Mouse (Mus musculus): ENCODE measurements around the gene Rfk. TPM values are rescaled to one million over a fixed set of nuclear protein-coding genes. Genes with fewer than 3 reads are reported as not detected.

Gene Rfk
- polyA plus RNA-seq (2014; fragmentation: Nextera tagmentation; extraction: Ambion mirVana), result 47.6 and 53.5 TPM in 2 replicates

- H3K36me3 ChIP-seq (ENCODE audit: control insufficient read depth, insufficient read depth, low read length), result peaks cover 23% of the 10 kb centered on the region
- peak within 1 kb of the TSS; percentile 94 for H3K4me3 ChIP-seq (ENCODE audit: low read depth, low read length)
- WGBS, result under 1% methylated on average over 69 of the region's 83 CpGs
- no peaks in the 10 kb centered on the region for H3K27me3 ChIP-seq (replicated peaks; ENCODE audit: control insufficient read depth, insufficient read depth, low read length)
- H3K4me1 ChIP-seq (ENCODE audit: control insufficient read depth, insufficient read depth, low read length), result peaks cover 7% of the 10 kb centered on the region; the same call in 1 of the 2 replicates
- ATAC-seq (peak; percentile 98), DNase-seq (ENCODE audit: low spot score) (peak; percentile 91)
- H3K9ac ChIP-seq (ENCODE audit: low read length), result peak within 1 kb of the TSS; percentile 88
- peak within 1 kb of the TSS; percentile 63 for H3K4me2 ChIP-seq (ENCODE audit: low read length)
- H3K27ac ChIP-seq (ENCODE audit: low read depth, low read length), result no peak within 1 kb of the TSS
- H3K9me3 ChIP-seq (replicated peaks; ENCODE audit: control insufficient read depth, low read length), result no peaks in the 10 kb centered on the region
These were observed at the start of gene Rfk for GRCm38 (mm10) chr19:17393841-17394591. TSS of gene Rfk (plus strand) at chr19:17394043.

- Histone ChIP-seq H3K9me3 (replicated peaks; ENCODE audit: control insufficient read depth, low read length) (no peaks in the 10 kb centered on the region), H3K27me3 (replicated peaks; ENCODE audit: control insufficient read depth, insufficient read depth, low read length) (no peaks in the 10 kb centered on the region), H3K36me3 (ENCODE audit: control insufficient read depth, insufficient read depth, low read length) (no peaks in the 10 kb centered on the region), H3K4me2 (ENCODE audit: low read length) (no peak overlapping the region), H3K4me3 (ENCODE audit: low read depth, low read length) (no peak overlapping the region), H3K4me1 (ENCODE audit: control insufficient read depth, insufficient read depth, low read length) (no peaks in the 10 kb centered on the region), H3K27ac (ENCODE audit: low read depth, low read length) (no peak overlapping the region), H3K9ac (ENCODE audit: low read length) (no peak overlapping the region)
- ATAC-seq (no peak), DNase-seq (ENCODE audit: low spot score) (no peak)
- WGBS, result 93% methylated on average over 7 of the region's 7 CpGs
These were observed 49.0 kb upstream of the Rfk start for GRCm38 (mm10) chr19:17344881-17345280.

GRCm38 (mm10) chr19:17346716-17347474 is 46.9 kb upstream of the Rfk start:
- DNase-seq (ENCODE audit: low spot score) (no peak), ATAC-seq (no peak)
- no peaks in the 10 kb centered on the region for H3K4me1 ChIP-seq (ENCODE audit: control insufficient read depth, insufficient read depth, low read length)
- no peak overlapping the region for H3K27ac ChIP-seq (ENCODE audit: low read depth, low read length)
- no peak overlapping the region for H3K4me2 ChIP-seq (ENCODE audit: low read length)
- no peaks in the 10 kb centered on the region for H3K27me3 ChIP-seq (replicated peaks; ENCODE audit: control insufficient read depth, insufficient read depth, low read length)
- 97% methylated on average over 3 of the region's 3 CpGs for WGBS
- H3K9ac ChIP-seq (ENCODE audit: low read length), result no peak overlapping the region
- no peak overlapping the region for H3K4me3 ChIP-seq (ENCODE audit: low read depth, low read length)
- no peaks in the 10 kb centered on the region for H3K9me3 ChIP-seq (replicated peaks; ENCODE audit: control insufficient read depth, low read length)
- H3K36me3 ChIP-seq (ENCODE audit: control insufficient read depth, insufficient read depth, low read length), result no peaks in the 10 kb centered on the region

- 94% methylated on average over 2 of the region's 2 CpGs for whole genome bisulfite sequencing
- no peak overlapping the region for H3K9ac ChIP-seq (ENCODE audit: low read length)
- no peak overlapping the region for H3K27ac ChIP-seq (ENCODE audit: low read depth, low read length)
- no peaks in the 10 kb centered on the region for H3K9me3 ChIP-seq (replicated peaks; ENCODE audit: control insufficient read depth, low read length)
- no peaks in the 10 kb centered on the region for H3K36me3 ChIP-seq (ENCODE audit: control insufficient read depth, insufficient read depth, low read length)
- no peak overlapping the region for H3K4me2 ChIP-seq (ENCODE audit: low read length)
- H3K4me3 ChIP-seq (ENCODE audit: low read depth, low read length), result no peak overlapping the region
- no peak for ATAC-seq
- H3K27me3 ChIP-seq (replicated peaks; ENCODE audit: control insufficient read depth, insufficient read depth, low read length), result no peaks in the 10 kb centered on the region
- H3K4me1 ChIP-seq (ENCODE audit: control insufficient read depth, insufficient read depth, low read length), result no peaks in the 10 kb centered on the region
- no peak for DNase-seq (ENCODE audit: low spot score)
These were observed 46.0 kb upstream of the Rfk start for GRCm38 (mm10) chr19:17347852-17348251.

- no peak for DNase-seq (ENCODE audit: low spot score)
- H3K4me3 ChIP-seq (ENCODE audit: low read depth, low read length), result no peak overlapping the region
- no peaks in the 10 kb centered on the region for H3K9me3 ChIP-seq (replicated peaks; ENCODE audit: control insufficient read depth, low read length)
- H3K36me3 ChIP-seq (ENCODE audit: control insufficient read depth, insufficient read depth, low read length), result no peaks in the 10 kb centered on the region
- no peak for ATAC-seq
- H3K9ac ChIP-seq (ENCODE audit: low read length), result no peak overlapping the region
- H3K27ac ChIP-seq (ENCODE audit: low read depth, low read length), result no peak overlapping the region
- no peak overlapping the region for H3K4me2 ChIP-seq (ENCODE audit: low read length)
- WGBS, result 65% methylated on average over 8 of the region's 8 CpGs
- peaks cover 4% of the 10 kb centered on the region; the same call in 1 of the 2 replicates for H3K4me1 ChIP-seq (ENCODE audit: control insufficient read depth, insufficient read depth, low read length)
- H3K27me3 ChIP-seq (replicated peaks; ENCODE audit: control insufficient read depth, insufficient read depth, low read length), result no peaks in the 10 kb centered on the region
These were observed 40.1 kb upstream of the Rfk start for GRCm38 (mm10) chr19:17353727-17354126.

GRCm38 (mm10) chr19:17354362-17354761 is 39.5 kb upstream of the Rfk start:
- Histone ChIP-seq H3K9me3 (replicated peaks; ENCODE audit: control insufficient read depth, low read length) (no peaks in the 10 kb centered on the region), H3K4me3 (ENCODE audit: low read depth, low read length) (no peak overlapping the region), H3K36me3 (ENCODE audit: control insufficient read depth, insufficient read depth, low read length) (no peaks in the 10 kb centered on the region), H3K9ac (ENCODE audit: low read length) (no peak overlapping the region), H3K4me1 (ENCODE audit: control insufficient read depth, insufficient read depth, low read length) (peaks cover 4% of the 10 kb centered on the region; the same call in 1 of the 2 replicates), H3K4me2 (ENCODE audit: low read length) (no peak overlapping the region), H3K27me3 (replicated peaks; ENCODE audit: control insufficient read depth, insufficient read depth, low read length) (no peaks in the 10 kb centered on the region), H3K27ac (ENCODE audit: low read depth, low read length) (no peak overlapping the region)
- ATAC-seq (no peak), DNase-seq (ENCODE audit: low spot score) (no peak)
- 83% methylated on average over 4 of the region's 4 CpGs for WGBS

- H3K4me1 ChIP-seq (ENCODE audit: control insufficient read depth, insufficient read depth, low read length), result peaks cover 4% of the 10 kb centered on the region; the same call in 1 of the 2 replicates
- DNase-seq (ENCODE audit: low spot score), result no peak
- WGBS, result 83% methylated on average over 4 of the region's 4 CpGs
These were observed 39.0 kb upstream of the Rfk start for GRCm38 (mm10) chr19:17354797-17355196.

GRCm38 (mm10) chr19:17355361-17355760 is 38.5 kb upstream of the Rfk start:
- DNase-seq (ENCODE audit: low spot score), result no peak
- Histone ChIP-seq H3K36me3 (ENCODE audit: control insufficient read depth, insufficient read depth, low read length) (no peaks in the 10 kb centered on the region), H3K4me3 (ENCODE audit: low read depth, low read length) (no peak overlapping the region), H3K27ac (ENCODE audit: low read depth, low read length) (no peak overlapping the region), H3K9me3 (replicated peaks; ENCODE audit: control insufficient read depth, low read length) (no peaks in the 10 kb centered on the region), H3K4me1 (ENCODE audit: control insufficient read depth, insufficient read depth, low read length) (peaks cover 4% of the 10 kb centered on the region; the same call in 1 of the 2 replicates), H3K9ac (ENCODE audit: low read length) (no peak overlapping the region), H3K27me3 (replicated peaks; ENCODE audit: control insufficient read depth, insufficient read depth, low read length) (no peaks in the 10 kb centered on the region), H3K4me2 (ENCODE audit: low read length) (no peak overlapping the region)
- WGBS, result 34% methylated on average over 4 of the region's 4 CpGs
- ATAC-seq, result no peak

More at GRCm38 (mm10) chr19:17354797-17355196, 39.0 kb upstream of the Rfk start:
- Histone ChIP-seq H3K9ac (ENCODE audit: low read length) (no peak overlapping the region), H3K9me3 (replicated peaks; ENCODE audit: control insufficient read depth, low read length) (no peaks in the 10 kb centered on the region), H3K27me3 (replicated peaks; ENCODE audit: control insufficient read depth, insufficient read depth, low read length) (no peaks in the 10 kb centered on the region), H3K4me3 (ENCODE audit: low read depth, low read length) (no peak overlapping the region), H3K4me2 (ENCODE audit: low read length) (no peak overlapping the region), H3K36me3 (ENCODE audit: control insufficient read depth, insufficient read depth, low read length) (no peaks in the 10 kb centered on the region), H3K27ac (ENCODE audit: low read depth, low read length) (no peak overlapping the region)
- ATAC-seq, result no peak

All from forebrain, embryonic 14.5 days (tissue).